Mouse (Mus musculus): Measurements from ENCODE around the gene Smarcc2.

DNA sequence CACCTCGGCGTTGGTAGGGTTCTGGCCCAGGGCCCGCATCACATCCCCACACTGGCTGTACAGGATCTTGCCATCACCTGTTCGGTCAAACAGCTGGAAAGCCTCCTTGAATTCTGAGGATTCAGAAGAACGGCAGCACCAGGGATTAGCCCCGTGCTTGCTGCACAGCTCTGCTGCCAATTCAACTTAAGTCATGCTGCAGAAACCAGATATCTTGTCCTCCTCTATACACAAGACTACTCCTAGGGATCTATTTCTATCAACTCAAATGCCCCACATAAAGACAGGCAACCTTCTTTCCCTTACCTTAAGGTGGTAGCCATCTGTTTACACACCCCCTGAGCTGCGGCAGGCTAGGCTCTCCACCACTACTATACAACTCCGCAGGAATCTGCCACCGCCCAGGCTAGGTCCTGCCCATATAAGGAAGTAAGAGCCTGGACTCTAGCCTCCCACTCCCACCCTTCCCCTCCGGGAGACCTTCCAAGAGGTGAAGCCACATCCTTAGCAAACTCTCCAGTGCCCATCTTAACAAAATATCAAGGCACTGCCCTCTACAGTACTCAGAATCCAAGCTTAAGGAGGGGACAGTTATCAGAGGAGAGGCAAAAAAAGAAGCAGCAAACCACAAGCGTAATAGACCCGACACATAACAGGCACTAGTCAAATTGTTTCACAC is 33.7 kb downstream of the Smarcc2 start:
- TF ChIP-seq EP300 (IDR thresholded peaks at IDR 0.05; ENCODE audit: insufficient read depth, low read depth, low read length): no peak
- no peak for TF ChIP-seq CTCF (IDR thresholded peaks at IDR 0.05; ENCODE audit: low read depth, low read length)

All from ES-Bruce4 (cell line).